Mouse (Mus musculus) T-helper 17 cell (primary cell): ENCODE data around the gene Pdzd7.

Experiments
- in situ Hi-C, 2 experiments: fragments of 300-600 bp; cut with MboI, MseI; formaldehyde crosslinking; loops; 1 replicate in 1 of 2; 2 replicates in 1 of 2; pipeline ENCODE4 v1.15.1; 2025; ENCODE audit warnings: high pct_unique_total_duplicates in 2 of 2

The Pdzd7 gene

GRCm38 (mm10) chr19:45032570-45033332 is 12.8 kb downstream of the Pdzd7 start:
- in situ Hi-C loops, result loop anchor here in 1 of 2 experiments (10.0 kb wide), 1 partner anchor 358 kb away; no protein-coding TSS in a partner anchor

- in situ Hi-C loops, result loop anchor here in 1 of 2 experiments (10.0 kb wide), 1 partner anchor 357 kb away; no protein-coding TSS in a partner anchor
Observed at GRCm38 (mm10) chr19:45031780-45032179, 13.7 kb downstream of the Pdzd7 start.

DNA sequence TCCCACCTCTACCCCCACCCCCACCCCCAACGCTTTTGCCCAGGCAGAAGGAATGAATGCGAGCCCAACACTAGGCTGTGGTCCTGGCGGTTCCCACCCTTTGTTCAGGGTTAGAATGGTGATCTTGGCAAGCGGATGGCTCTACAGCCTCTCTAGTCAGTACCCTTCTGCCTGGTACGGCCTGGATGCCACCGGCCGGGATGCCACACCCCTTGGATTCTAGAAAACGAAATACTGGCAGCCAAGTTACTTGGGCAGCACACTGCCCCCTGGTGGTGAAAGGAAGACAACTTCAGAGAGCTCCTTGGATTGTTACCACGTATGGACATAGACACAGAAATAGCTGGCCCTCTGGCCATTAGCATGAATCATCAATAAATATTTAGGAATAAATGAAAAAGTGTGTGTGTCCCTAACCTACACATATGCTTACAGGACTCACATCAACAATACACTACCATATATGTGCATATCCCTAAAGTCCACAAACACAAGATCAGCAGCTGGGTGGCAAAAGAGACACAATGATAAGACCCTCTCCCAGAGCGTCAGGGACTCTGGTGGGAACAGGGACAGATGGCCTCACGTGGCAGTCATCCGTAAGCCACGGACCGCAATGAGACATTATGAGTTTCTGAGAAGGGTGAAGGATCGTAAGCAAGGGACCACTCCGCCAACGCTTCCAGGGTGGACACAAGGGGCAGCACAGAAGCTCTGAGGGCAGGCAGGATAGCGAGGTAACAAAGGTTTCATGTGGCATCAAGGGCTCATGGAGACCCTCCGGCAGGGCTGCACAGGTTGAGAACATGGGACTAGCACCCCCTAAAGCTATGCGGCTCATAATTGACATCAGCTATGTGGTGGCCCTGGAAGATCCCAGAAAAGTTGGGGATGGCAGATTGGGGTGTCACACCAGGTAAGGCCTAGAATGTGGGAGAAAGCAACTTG is 14.5 kb downstream of the Pdzd7 start:
- in situ Hi-C loops, result loop anchor here in 1 of 2 experiments (10.0 kb wide), 1 partner anchor 356 kb away; no protein-coding TSS in a partner anchor

DNA sequence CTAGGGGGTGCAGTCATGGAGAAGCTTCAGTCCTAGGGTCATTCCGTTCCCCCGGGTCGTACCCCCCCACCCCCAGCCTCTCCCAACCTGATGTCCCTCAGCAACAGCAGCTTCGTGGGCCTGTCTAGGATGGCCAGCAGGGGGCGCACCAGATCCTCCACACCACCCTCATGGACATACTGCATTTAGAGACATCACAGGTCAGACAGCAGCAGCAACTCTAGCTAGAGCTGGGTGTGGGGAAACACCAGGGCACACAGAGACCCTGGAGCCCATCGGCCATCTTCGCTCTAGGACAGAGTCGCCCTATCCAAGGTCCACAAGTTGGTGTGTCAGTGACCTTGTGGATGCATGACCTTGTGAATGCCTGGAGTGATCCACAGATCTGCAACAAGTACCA is 15.4 kb downstream of the Pdzd7 start:
- in situ Hi-C loops, result loop anchor here in 1 of 2 experiments (10.0 kb wide), 1 partner anchor 355 kb away; no protein-coding TSS in a partner anchor

DNA sequence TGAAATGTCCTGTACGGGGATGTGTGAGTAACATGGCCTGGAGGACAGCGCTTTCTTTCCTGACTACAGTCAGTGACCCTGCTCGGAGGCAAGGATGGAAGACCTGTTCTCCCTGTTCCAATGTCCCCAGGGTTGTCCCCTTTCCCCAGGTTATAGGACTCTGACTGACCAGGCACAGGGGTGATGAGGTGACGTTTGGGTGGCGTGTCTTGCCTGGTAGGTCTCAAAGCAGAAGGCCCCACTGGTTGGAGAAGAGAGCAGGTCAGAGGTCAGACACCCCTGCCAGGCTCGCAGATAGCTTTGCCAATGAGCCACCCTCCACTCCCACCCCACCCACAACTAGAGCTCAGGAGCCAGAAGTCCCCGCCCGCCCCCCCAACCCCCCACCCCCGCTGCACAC is 15.9 kb downstream of the Pdzd7 start:
- in situ Hi-C loops, result no loop called here

- in situ Hi-C loops, result no loop called here
Observed at GRCm38 (mm10) chr19:45028746-45029145, 16.8 kb downstream of the Pdzd7 start.

- in situ Hi-C loops, result no loop called here
Observed at GRCm38 (mm10) chr19:45027848-45028247, 17.7 kb downstream of the Pdzd7 start.

DNA sequence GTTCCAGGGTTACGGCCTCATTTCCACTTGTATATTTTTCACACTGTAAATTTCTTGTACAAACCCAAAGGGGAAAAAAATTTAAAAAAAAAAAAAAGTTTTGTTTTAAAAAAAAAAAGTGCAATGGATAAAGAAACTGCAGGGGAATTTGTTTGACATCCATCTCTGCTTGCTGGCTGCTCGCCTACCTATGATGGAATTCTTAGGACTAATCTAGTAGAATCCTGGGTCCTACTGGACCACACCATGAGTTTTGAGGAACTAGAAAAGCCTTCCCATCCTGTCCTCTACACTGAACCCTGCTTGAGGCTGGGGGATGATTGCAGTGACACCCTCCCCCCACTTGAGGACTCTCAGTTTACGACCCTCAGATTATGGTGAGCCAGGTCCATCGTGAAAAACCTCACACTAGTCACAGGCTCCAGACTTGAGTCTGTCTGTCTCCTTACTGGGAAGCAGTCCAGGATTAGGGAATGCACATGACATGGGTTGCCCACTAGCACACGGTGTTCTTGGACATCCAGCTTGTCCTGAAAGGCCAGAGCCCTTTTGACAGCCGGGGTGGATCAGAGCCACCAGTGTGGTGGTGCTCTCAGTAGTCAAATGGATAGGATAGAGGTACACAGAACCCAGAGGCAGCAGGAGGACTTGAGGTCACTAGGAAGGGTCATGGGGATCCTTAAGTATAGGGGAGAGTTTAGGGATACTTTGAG is 18.4 kb downstream of the Pdzd7 start:
- in situ Hi-C loops, result no loop called here

- in situ Hi-C loops, result no loop called here
Observed at GRCm38 (mm10) chr19:45025937-45026568, 19.5 kb downstream of the Pdzd7 start.

GRCm38 (mm10) chr19:45024775-45025174 is 20.7 kb downstream of the Pdzd7 start:
- in situ Hi-C loops, result no loop called here

DNA sequence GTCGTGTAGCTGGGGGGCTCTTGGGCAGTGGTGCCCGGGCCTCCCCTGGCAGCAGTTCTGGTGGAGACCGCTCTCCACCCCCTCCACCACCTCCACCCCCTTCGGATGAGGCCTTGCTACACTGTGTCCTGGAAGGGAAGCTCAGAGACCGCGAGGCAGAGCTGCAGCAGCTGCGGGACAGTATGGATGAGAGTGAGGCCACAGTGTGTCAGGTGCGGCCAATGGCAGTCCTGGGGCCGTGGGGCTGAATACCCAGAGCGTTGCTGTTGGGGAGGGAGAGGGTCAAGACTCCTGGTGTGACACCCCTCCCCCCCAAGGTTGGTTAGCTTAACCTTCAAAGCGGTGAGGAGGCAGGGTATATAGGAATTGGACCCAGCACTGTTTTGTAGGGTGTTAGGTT is 21.5 kb downstream of the Pdzd7 start:
- in situ Hi-C loops, result no loop called here

DNA sequence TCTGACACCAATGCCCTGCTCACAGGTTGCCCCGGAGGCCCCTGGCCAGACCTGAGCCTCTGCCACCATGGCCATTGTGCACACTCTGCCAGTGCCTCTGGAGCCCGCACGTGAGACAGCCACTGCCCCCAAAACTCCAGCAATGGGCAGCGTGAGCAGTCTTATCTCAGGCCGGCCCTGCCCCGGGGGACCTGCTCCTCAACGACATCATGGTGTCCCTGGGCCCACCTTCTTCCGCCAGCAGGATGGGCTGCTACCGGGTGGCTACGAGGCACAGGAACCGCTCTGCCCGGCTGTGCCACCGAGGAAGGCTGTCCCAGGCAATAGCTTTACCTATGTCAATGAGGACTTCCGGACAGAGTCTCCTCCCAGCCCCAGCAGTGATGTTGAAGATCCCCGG is 24.2 kb downstream of the Pdzd7 start:
- in situ Hi-C loops, result no loop called here

DNA sequence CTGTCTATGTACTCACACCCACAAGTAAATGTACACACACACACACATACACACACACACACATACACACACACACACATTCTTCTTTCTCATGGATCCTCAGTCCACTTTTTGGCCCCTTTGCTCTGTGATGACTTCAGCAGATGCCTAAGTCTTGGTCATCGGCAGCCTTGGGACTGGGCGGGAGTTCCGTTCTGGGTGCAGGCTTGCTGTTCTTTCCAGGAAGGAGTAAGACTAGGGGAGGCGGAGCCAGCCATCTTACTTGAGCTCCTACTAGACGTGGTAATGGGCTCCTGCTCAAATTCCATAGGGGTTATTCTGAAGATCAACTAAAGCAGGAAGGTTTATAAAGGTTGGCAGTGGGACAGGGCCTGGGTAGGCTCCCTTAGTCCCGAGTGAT is 25.2 kb downstream of the Pdzd7 start:
- in situ Hi-C loops, result no loop called here

DNA sequence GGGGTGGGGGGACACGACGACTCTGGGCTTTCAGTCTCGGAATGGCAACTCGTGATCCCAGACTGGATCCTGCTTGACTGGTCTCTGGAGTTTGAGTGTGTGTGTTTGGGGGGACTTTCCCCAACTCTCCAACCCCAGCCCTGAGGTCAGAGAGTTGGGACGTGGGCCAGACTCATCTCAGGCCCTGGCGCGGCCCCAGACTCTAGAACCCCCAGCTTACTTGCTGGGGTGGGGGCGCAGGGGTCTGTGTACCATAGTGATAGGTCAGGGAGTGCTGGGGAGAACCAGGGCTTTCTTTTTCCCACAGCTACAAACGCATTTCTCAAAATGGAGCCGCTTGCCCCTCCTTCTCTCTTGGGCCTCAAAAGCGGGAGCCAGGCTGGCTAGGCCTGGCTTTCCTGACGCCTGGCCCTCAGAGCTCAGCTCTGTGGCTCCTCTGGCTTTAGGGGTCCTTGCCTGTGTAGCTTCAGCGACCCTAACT is 27.1 kb downstream of the Pdzd7 start:
- in situ Hi-C loops, result loop anchor here in 1 of 2 experiments (10.0 kb wide), 1 partner anchor 1234 kb away; the partner anchor contains the start of gene Abcc2

DNA sequence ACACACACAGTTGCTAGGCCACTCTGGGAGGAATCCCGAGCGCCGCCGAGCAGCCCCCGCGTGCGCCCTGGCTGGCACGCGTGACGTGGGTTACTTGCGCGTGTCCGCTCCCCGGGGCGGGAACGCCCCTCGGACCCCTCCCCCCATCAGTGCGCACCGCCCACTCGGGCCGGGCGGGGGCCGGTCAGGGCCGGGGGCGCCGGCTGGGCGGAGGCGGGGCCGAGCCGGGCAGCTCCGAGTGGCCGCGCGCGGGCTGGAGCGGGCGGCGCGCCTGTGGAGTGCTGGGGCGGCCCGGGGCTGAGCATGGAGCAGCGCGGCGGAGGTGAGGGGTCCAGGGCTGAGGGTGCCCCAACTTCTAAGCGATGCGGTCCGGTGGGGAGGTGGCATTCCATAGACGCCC is 27.6 kb downstream of the Pdzd7 start:
- in situ Hi-C loops, result loop anchor here in 1 of 2 experiments (10.0 kb wide), 1 partner anchor 1233 kb away; the partner anchor contains the start of gene Abcc2

GRCm38 (mm10) chr19:45017216-45017771 is 28.2 kb downstream of the Pdzd7 start:
- in situ Hi-C loops, result loop anchor here in 1 of 2 experiments (10.0 kb wide), 1 partner anchor 1232 kb away; the partner anchor contains the start of gene Abcc2

DNA sequence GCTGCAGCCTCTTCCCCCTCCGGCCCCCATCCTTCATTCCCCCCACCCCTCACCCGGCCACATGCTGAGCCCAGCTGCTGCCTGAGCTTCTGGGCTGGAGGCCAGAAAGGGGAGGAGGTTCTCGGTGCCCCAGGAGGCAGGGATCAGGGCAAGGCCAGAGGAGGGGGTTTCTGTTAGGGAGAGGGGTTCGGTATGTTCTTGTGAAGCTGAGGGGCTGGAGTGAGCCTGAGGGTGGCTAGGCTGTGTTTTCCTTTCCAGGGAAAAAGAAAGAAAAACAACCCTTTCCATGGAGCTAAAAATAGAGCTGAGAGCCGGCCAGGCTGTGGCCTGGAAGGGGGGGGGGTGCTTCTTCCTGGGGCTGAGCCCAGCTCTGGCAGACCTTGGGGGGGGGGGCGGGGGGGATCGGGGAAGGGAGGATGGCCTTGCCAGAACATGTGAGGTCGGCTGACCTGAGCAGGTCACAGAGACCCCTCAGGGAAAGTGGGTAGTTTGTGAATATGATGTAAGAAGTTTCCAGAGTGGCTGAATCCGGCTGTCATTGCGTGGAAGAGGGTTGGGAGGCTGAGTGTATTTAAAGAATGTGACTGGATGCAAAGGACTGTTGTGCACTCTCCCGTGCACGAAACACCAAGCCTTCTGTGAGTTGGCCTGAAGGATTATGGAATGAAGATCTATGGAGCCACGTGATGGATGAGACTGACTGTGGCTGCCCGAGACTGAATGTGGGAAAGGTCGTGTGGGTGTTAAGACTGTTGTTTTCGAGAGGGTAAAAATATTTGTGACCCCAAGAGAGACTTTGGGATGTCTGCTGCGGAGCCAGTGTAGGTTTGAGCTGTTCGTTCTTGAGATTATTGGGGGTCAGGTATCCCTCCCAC is 28.9 kb downstream of the Pdzd7 start:
- in situ Hi-C loops, result loop anchor here in 1 of 2 experiments (10.0 kb wide), 1 partner anchor 1232 kb away; the partner anchor contains the start of gene Abcc2

DNA sequence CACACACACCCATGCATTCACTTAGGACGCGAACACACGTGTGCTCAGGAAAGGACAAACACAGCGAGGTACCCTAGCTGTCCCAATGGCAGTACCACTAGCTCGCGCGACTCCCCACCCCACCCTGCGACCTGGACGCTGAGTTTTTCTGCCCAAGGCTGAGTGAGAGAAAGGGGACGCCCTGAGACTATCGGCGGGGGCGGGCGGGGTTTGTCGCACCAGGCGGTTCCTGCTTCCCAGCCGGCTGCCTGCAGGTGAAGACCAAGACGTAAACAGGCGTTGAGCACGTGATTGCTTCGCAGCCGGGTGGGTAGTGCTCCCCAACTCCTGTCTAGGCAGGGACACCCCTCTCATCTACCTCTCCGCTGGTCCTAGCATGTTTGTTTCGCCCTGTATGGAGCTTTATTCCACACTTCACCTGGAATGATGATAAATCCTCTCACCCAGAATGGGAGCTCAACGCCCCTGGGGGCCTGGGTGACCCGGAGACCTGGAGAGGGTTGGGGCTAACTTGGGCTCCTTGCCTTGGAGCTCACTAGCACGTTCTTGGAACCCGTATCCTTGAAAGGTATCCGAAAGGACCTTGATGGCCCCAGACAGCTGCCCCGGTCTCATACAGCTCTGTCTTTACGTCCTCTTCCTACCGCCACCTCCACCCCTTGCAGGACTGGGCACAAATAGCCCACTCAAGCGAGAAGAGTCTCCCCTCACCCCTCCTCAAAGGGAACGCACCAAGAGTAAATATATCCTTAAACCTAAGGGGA is 29.8 kb downstream of the Pdzd7 start:
- in situ Hi-C loops, result loop anchor here in 1 of 2 experiments (10.0 kb wide), 1 partner anchor 1231 kb away; the partner anchor contains the start of gene Abcc2
